Mouse (Mus musculus): ENCODE results near the gene Cdh16.

The Cdh16 gene

GRCm38 (mm10) chr8:104560731-104561130 is 63.5 kb downstream of the Cdh16 start:
- ChIA-PET POLR2A (no interaction called here), CTCF (interaction anchor here in 3 of 4 experiments (0.6 to 2.7 kb wide), 6 partner anchors 10 to 467 kb away, joined by 3 to 7 read pairs (median 4); no protein-coding TSS in a partner anchor)

- ChIA-PET POLR2A (interaction anchor here in 2 of 4 experiments (0.6 to 0.8 kb wide), 3 partner anchors 50 to 196 kb away, joined by 3 read pairs; no protein-coding TSS in a partner anchor), CTCF (interaction anchor here in 3 of 4 experiments (0.7 to 1.3 kb wide), 5 partner anchors 10 to 530 kb away, joined by 3 to 6 read pairs (median 3); no protein-coding TSS in a partner anchor)
Measured at GRCm38 (mm10) chr8:104557226-104557625, 67.0 kb downstream of the Cdh16 start.

DNA sequence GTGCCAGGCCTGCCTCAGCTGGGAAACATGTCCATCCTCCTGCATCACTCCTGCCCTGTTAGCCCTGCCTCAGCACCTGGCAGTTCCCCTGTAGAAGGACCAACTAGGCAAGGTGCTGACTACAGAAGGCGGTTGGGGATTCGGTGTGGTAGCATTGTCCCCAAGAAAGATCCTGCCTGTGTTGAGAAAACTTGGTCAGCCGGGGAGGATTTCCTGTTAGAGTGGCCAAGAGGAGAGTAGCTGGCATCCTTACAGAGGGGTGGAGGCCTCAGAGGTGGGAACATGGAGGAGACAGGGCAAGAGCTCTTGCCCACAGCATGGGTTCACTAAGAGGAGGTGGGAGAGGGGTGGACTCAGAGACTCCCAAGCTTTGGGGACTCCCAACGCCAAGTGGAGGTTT is 69.0 kb downstream of the Cdh16 start:
- POLR2A ChIA-PET = interaction anchor here in 1 of 4 experiments (0.6 kb wide), 1 partner anchor 34 kb away, joined by 3 read pairs; no protein-coding TSS in a partner anchor
- CTCF ChIA-PET = no interaction called here

All from embryonic stem cell, embryonic (primary cell).